Mouse (Mus musculus) erythroblast, embryonic 14.5 days (primary cell): ENCODE results near the gene Olfr1209. TPM values are rescaled to one million over a fixed set of nuclear protein-coding genes. Genes with fewer than 3 reads are reported as not detected.

Experiments used
- H3K27me3 ChIP-seq: 2 replicates; pipeline ENCODE4 v1.6.1; 2012; ENCODE audit warnings: inconsistent platforms; ENCODE audit not compliant: control insufficient read depth
- H3K36me3 ChIP-seq: 2 replicates; pipeline ENCODE4 v1.6.1; 2012; ENCODE audit warnings: mild to moderate bottlenecking, inconsistent platforms; ENCODE audit not compliant: control insufficient read depth
- H3K4me1 ChIP-seq: 2 replicates; pipeline ENCODE4 v1.6.1; 2012; ENCODE audit warnings: inconsistent platforms; ENCODE audit not compliant: control insufficient read depth
- H3K4me3 ChIP-seq: replicated peaks from 2 replicates; pipeline ENCODE3; 2012; ENCODE audit warnings: moderate library complexity, mild to moderate bottlenecking, inconsistent platforms
- H3K9me3 ChIP-seq: 2 replicates; pipeline ENCODE4 v1.6.1; 2012; ENCODE audit warnings: low read length, inconsistent platforms, mixed read lengths; ENCODE audit not compliant: control insufficient read depth
- GATA1 ChIP-seq: IDR thresholded peaks from 2 replicates; pipeline ENCODE4 v1.6.1; 2012; ENCODE audit warnings: low read length, inconsistent platforms, mixed read lengths
- TAL1 ChIP-seq: IDR thresholded peaks from 3 replicates; pipeline ENCODE4 v1.6.1; 2012; ENCODE audit warnings: low read length, inconsistent platforms, mixed read lengths
- polyA plus RNA-seq: library from polyadenylated mRNA; stranded (reverse); fragments of >175 nt; gene quantifications from 2 replicates; pipeline ENCODE4 v1.2.3, GENCODE M21; 2012

The Olfr1209 gene
- not detected in 2 replicates for polyA plus RNA-seq

- Histone ChIP-seq H3K4me3 (no peak within 1 kb of the TSS), H3K36me3 (no peaks in the 10 kb centered on the region), H3K9me3 (no peaks in the 10 kb centered on the region), H3K27me3 (no peaks in the 10 kb centered on the region), H3K4me1 (no peaks in the 10 kb centered on the region)
- TF ChIP-seq TAL1 (no peak), GATA1 (no peak)
Measured at GRCm38 (mm10) chr2:88915057-88915456, at the start of gene Olfr1209. TSS of gene Olfr1209 (minus strand) at chr2:88915157.

GRCm38 (mm10) chr2:88953669-88954068 is 38.7 kb upstream of the Olfr1209 start, which contains the start of gene Olfr1212:
TSS of gene Olfr1212 (plus strand) at chr2:88953969.
- no peak within 1 kb of the TSS for H3K4me3 ChIP-seq
- TF ChIP-seq TAL1: no peak
- no peak for TF ChIP-seq GATA1
- H3K27me3 ChIP-seq: no peaks in the 10 kb centered on the region
- H3K36me3 ChIP-seq: no peaks in the 10 kb centered on the region
- peaks cover under 1% of the 10 kb centered on the region; the same call in 1 of the 2 replicates for H3K9me3 ChIP-seq
- H3K4me1 ChIP-seq: no peaks in the 10 kb centered on the region

GRCm38 (mm10) chr2:88938011-88938410 is 23.1 kb upstream of the Olfr1209 start, which contains the start of gene Olfr1211:
TSS of gene Olfr1211 (minus strand) at chr2:88938111.
- no peak within 1 kb of the TSS for H3K4me3 ChIP-seq
- H3K9me3 ChIP-seq: 0 out of 2 replicates have a peak, but pooled peaks cover 2% of the 10 kb centered on the region
- TF ChIP-seq GATA1: no peak
- no peak for TF ChIP-seq TAL1
- H3K27me3 ChIP-seq: no peaks in the 10 kb centered on the region
- no peaks in the 10 kb centered on the region for H3K36me3 ChIP-seq
- H3K4me1 ChIP-seq: no peaks in the 10 kb centered on the region

- Histone ChIP-seq H3K36me3 (no peaks in the 10 kb centered on the region), H3K4me3 (no peak within 1 kb of the TSS), H3K9me3 (no peaks in the 10 kb centered on the region), H3K4me1 (no peaks in the 10 kb centered on the region), H3K27me3 (no peaks in the 10 kb centered on the region)
- no peak for TF ChIP-seq GATA1
- TF ChIP-seq TAL1: no peak
Measured at GRCm38 (mm10) chr2:88902211-88902610, 12.7 kb downstream of the Olfr1209 start, which contains the start of gene Olfr1208. TSS of gene Olfr1208 (minus strand) at chr2:88902311.

GRCm38 (mm10) chr2:88862931-88863330 is 52.0 kb downstream of the Olfr1209 start, which contains the start of gene Olfr1206:
TSS of gene Olfr1206 (plus strand) at chr2:88863231.
- H3K9me3 ChIP-seq: no peaks in the 10 kb centered on the region
- H3K4me1 ChIP-seq: no peaks in the 10 kb centered on the region
- TF ChIP-seq GATA1 (no peak), TAL1 (no peak)
- H3K4me3 ChIP-seq: no peak within 1 kb of the TSS
- H3K36me3 ChIP-seq: no peaks in the 10 kb centered on the region
- no peaks in the 10 kb centered on the region for H3K27me3 ChIP-seq

Other genes starting within 250 kb of the Olfr1209 start
- not detected in 2 replicates for gene Olfr1193, start 239.5 kb downstream of the Olfr1209 start, polyA plus RNA-seq
- gene Olfr1195, start 226.0 kb downstream of the Olfr1209 start, polyA plus RNA-seq: not detected in 2 replicates
- not detected in 2 replicates for gene Olfr1196, start 210.6 kb downstream of the Olfr1209 start, polyA plus RNA-seq
- gene Olfr1197, start 182.8 kb downstream of the Olfr1209 start, polyA plus RNA-seq: not detected in 2 replicates
- not detected in 2 replicates for gene Olfr1198, start 163.8 kb downstream of the Olfr1209 start, polyA plus RNA-seq
- not detected in 2 replicates for gene Olfr1199, start 154.7 kb downstream of the Olfr1209 start, polyA plus RNA-seq
- gene Olfr1200, start 144.7 kb downstream of the Olfr1209 start, polyA plus RNA-seq: not detected in 2 replicates
- gene Olfr1201, start 122.1 kb downstream of the Olfr1209 start, polyA plus RNA-seq: not detected in 2 replicates
- not detected in 2 replicates for gene Olfr1202, start 100.7 kb downstream of the Olfr1209 start, polyA plus RNA-seq
- not detected in 2 replicates for gene Olfr1205, start 85.4 kb downstream of the Olfr1209 start, polyA plus RNA-seq
- not detected in 2 replicates for gene Olfr1204, start 65.9 kb downstream of the Olfr1209 start, polyA plus RNA-seq
- gene Olfr1206, start 51.9 kb downstream of the Olfr1209 start, polyA plus RNA-seq: not detected in 2 replicates
- gene Olfr1208, start 12.8 kb downstream of the Olfr1209 start, polyA plus RNA-seq: not detected in 2 replicates
- not detected in 2 replicates for gene Olfr1211, start 23.0 kb upstream of the Olfr1209 start, polyA plus RNA-seq
- gene Olfr1212, start 38.8 kb upstream of the Olfr1209 start, polyA plus RNA-seq: not detected in 2 replicates
- gene Gm13762, start 65.1 kb upstream of the Olfr1209 start, polyA plus RNA-seq: not detected in 2 replicates
- gene Olfr1214, start 77.5 kb upstream of the Olfr1209 start, polyA plus RNA-seq: not detected in 2 replicates
- not detected in 2 replicates for gene Olfr1215, start 91.8 kb upstream of the Olfr1209 start, polyA plus RNA-seq
- gene Olfr1216, start 103.2 kb upstream of the Olfr1209 start, polyA plus RNA-seq: not detected in 2 replicates
- gene Olfr1217, start 116.9 kb upstream of the Olfr1209 start, polyA plus RNA-seq: not detected in 2 replicates
- gene Olfr1218, start 146.0 kb upstream of the Olfr1209 start, polyA plus RNA-seq: not detected in 2 replicates
- not detected in 2 replicates for gene Olfr1219, start 168.4 kb upstream of the Olfr1209 start, polyA plus RNA-seq
- not detected in 2 replicates for gene Olfr1220, start 191.7 kb upstream of the Olfr1209 start, polyA plus RNA-seq
- gene Olfr1221, start 202.1 kb upstream of the Olfr1209 start, polyA plus RNA-seq: not detected in 2 replicates
- gene Olfr1222, start 217.9 kb upstream of the Olfr1209 start, polyA plus RNA-seq: not detected in 2 replicates
- not detected in 2 replicates for gene Olfr1223, start 236.4 kb upstream of the Olfr1209 start, polyA plus RNA-seq
- gene Olfr1224-ps1, start 248.9 kb upstream of the Olfr1209 start, polyA plus RNA-seq: not detected in 2 replicates